Mouse (Mus musculus) layer of hippocampus, postnatal 36 days (tissue): ENCODE measurements around the gene Tarbp2. TPM values are rescaled to one million over a fixed set of nuclear protein-coding genes. Genes with fewer than 3 reads are reported as not detected.

Experiments
- DNase-seq, 2 experiments: peaks; one replicate each; pipeline ENCODE4 v3.0.0; 2022
- total RNA-seq, 2 experiments: library from RNA; stranded (reverse); gene quantifications; 2 replicates each; pipeline ENCODE4 v1.2.3; 2021

The Tarbp2 gene
- total RNA-seq, result 10 to 100 TPM; 32.2 to 36.9 TPM

DNA sequence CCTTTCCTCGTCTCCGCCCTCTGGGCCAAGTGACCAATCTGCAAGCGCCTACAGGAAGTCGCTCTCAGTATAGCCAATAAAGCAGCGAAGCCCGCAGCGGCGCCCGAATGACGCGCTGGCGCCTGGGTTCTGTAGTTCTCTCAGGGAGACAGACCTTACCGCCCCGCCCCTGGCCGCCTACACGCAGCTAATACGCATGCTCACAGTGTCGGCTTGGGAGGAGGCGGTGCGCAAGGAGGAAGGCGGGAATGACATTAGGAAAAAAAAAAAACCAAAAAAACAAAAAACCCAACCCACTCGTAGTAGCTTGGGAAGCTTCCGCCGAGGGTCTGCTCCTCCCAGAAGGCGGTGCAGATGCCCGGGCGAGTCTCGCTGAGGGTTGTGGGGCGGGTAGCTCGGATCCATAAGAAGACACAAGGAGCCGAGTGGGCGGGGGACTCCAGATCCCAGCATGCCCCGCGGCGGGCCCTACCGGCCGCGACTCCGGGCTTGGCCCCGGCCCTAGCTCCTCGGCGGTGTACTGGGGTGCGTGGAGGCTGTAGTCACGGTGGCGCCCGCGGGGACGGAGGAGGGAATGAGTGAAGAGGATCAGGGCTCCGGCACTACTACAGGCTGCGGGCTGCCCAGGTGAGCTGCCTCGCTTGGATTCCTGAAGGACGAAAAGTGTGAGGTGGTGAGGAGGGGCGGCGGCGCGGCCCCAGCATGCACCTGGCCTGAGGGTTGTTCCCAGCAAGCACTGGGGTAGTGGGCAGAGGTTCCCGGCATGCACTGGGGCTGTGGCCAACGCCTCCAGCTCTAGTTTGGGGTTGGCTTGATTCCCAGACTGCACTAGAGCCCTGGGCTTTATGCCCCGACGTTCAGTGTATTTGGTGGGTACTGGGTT lies at the start of gene Tarbp2:
Tarbp2 (plus strand) TSS at position 217 of the 883 bp plus-strand sequence.
- DNase-seq, result peak; percentile 100

DNA sequence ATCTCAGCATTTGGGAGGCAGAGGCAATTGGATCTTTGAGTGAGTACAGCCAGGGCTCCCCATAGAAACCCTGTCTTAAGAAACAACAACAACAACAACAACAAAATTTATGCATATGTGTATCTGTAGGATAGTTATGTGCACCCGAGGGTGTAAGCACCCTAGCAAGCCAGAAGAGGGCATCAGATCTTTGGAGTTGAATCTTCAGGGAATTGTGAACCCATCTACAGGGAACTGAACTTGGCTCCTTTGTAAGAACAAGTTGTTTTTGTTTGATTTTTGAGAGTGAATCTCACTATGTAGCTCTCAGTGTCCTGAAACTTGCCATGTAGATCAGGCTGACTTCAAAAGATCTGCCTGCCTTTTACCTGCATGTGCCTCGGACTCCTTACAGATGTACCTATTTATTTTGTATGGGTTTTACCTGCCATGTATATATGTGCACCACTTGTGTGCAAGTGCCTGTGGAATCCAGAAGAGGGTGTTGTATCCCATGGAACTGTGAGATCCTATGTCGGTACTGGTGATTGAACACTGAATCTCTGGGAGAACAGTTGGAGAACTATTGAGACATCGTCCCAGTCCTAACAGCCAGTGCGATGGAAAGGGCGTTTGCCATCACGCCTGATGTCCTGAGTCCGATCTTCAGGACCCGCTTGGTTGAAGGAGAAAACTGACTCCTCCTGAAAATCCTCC lies 49.2 kb upstream of the Tarbp2 start:
- DNase-seq, result no peak

DNA sequence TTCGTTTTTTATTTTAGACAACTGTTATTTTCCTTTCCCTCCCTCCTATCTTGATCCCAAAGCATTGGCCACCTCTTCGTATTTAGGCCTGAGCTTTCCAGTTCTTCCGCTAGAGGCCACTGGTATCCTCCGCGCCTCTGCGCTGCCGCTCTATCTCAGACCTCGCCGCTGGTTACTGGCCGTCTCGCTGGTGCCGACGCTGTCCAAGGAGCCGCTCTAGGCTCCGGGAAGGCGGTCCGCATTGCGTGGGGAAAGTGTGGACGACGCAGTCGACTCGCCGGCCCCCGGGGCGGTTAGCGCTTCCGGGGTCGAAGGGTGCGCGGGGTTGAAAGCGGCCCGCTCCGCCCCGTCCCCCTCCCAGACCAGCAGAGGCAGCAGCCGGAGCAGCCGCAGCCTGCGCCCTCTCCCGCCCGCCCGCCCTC lies 47.8 kb upstream of the Tarbp2 start, which contains the start of gene Pcbp2:
Pcbp2 (plus strand) TSS at position 357 of the 422 bp plus-strand sequence.
- peak; percentile 96 to 97 for DNase-seq

DNA sequence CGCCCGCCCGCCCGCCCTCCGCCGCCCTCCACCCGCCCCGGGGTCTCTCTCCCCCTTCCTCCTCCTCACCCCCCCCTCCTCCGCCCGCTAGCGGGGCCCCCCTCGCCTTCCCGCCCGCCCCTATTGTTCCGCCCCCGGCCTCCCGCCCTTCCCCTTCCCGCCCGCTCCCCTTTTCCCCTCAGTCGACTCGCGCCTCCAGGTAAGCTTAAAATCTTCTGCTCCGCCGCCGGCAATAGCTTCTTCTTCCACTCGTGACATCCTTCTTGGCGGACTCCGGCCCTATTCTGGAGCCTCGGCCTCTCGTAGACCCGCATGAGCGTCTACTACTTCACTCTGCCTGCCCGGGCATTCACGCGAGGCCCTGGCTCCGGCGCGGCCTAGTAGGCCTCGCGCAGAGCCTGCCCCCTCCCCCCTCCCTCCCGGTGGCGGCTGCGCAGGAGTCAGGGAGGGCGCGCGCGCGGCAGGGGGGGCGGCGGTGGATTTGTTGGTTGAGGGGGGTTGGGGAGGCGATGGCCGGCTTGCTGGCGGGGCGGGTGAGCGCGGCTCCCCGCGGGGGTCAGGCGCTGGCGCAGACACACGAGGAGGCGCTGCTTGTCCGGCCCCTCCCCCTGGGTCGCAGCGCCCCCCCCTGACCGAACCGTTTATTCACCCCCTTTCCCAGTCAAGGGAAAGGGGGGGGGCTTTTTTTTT lies 47.2 kb upstream of the Tarbp2 start:
- peak; percentile 77 for DNase-seq

DNA sequence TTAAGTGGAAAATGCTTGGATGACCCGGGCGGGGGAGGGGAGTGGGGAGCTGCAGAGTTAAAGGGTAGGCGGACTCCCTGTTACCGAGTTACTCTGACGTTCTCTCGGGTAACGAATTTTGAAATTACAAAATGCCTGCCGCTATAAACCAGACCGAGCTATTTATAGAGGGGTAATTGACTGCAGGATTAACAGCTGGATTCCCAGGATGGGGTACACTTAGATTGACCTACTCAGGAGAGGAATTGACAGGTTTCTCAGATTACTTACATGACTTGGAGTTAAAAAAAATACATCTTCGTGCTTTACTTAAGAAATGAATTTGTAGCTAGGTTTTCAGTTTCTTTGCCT lies 46.7 kb upstream of the Tarbp2 start:
- DNase-seq, result no peak

DNA sequence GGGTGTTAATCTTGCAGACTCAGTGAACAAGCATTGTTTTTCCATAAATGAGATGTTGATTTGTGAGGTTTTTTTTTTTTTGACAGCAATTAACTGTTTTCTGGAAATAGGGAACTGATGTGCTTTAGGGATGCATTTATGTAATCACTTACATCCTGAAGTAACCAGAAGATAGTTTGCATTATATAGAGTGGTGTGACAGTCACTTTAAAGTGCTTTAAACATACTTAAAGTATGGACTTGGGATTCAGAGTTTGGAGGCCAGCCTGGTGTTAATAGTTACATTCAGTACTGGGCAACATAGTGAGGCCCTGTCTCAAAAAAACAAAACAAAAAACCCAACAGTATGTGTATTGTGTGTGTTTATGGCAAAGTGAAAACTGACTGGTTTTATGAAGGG lies 46.3 kb upstream of the Tarbp2 start:
- no peak for DNase-seq

DNA sequence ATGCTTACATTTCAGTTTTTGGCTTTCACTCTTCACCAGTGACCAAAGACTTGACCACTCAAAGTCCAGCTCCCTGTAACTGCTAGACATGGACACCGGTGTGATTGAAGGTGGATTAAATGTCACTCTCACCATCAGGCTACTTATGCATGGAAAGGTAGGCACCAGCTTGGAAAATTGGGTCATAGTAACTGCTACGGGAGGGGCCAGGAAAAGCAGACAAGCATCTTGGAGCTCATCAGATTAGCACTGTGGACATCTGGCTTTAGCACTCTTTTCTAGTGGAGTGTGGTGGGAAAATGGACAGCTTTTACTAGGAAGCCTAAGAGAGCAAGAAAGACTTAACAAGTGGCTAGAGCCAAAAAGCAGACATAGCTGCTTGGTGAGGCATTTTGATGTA lies 44.7 kb upstream of the Tarbp2 start:
- DNase-seq, result no peak

DNA sequence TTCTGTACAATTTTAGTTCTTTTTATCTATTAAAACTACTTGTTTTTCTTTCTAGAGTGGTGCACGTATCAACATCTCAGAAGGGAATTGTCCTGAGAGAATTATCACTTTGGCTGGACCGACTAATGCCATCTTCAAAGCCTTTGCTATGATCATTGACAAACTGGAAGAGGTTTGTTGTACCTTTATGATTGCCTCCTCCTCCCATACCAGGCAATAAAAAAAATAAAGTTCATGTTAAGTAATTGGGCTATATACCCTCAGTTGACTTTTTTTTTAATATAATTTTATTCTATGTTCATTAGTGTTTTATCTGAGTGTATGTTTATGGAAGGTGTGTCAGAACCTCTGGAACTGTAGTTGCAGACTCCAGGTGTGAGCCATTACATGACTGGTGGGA lies 43.5 kb upstream of the Tarbp2 start:
- no peak for DNase-seq

DNA sequence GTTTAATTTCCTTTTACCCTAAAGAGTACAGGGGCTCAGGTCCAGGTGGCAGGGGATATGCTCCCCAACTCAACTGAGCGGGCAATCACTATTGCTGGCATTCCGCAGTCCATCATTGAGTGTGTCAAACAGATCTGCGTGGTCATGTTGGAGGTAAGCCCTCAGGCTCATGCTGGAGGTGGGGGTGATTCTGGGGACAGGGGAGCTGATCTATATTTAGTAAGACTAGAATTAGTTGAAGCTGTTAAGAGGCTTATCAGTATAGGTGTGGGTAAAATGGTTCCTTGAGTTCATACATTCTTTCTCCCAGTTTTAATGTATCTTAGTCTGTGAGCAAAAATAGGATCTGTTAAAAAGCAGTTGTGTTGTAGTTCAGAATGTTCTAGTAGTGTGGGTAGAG lies 34.9 kb upstream of the Tarbp2 start:
- no peak for DNase-seq

DNA sequence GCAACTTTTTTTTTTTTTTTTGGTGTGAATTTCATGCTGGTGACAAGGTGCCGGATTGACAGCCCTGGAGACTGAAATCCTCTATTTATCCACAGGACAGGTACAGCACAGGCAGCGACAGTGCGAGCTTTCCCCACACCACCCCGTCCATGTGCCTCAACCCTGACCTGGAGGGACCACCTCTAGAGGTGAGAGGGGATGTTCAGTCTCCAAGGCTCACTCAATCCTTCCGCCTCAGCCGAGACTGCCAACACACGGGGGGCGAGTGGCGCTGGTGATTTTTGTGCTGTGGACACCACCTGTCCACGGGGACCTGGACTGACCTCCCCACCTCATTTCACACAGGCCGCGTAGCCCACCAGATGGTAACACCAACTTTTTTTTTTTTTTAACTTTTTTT lies 32.1 kb upstream of the Tarbp2 start:
- no peak for DNase-seq

DNA sequence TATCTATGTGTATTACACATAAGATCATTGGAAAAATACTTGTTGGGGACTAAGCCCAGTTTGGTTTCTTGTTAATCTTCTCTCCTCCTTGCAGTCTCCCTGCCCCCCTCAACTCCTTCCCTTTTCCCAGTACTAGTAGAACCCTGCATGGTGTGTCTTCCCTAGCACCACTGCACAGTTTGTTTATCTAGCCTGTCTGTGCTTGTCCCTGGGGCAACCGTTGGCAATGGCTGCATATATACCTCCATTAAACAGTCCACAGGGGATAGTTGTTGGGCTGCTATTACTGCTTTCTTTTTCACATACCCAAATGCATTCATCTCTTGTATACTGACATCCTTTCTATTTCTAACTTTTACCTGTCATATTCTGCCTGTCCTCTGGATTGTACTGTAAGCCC lies 30.3 kb upstream of the Tarbp2 start:
- no peak for DNase-seq

DNA sequence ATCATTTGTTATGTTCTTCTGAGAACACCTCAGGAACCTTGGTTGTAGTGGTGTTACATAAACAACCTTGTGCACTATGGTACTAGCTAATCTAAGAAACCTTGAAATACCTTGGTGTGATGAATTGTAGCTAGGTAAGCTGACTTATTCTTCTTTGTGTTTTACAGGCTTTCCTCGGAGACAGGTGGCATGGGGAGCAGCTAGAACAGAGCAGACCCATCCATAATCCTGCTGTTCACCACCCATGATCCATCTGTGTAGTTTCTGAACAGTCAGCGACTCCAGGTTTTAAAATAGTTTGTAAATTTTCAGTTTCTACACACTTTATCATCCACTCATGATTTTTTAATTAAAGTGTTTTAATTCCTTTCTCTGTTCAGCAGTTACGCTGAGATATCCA lies 19.7 kb upstream of the Tarbp2 start:
- DNase-seq, result no peak

DNA sequence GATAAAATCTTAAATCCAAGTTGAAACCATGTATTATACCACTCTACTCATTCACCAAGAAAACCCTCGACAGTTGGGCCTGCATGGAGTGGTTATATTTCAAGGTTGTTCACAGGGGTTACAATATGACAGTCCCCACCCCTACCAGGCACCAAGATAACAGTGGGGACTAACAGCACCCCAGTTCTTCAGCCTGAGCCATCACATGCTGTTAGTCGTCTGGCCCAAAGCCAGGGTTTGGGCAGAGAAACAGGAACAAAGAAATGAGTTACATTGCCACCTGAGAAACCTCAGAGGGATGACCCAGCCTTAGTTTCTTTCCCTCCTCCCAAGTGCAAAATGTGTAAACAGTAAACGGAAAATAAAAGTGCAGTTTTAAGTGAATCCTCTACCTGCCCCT lies 18.6 kb upstream of the Tarbp2 start:
- DNase-seq, result no peak

DNA sequence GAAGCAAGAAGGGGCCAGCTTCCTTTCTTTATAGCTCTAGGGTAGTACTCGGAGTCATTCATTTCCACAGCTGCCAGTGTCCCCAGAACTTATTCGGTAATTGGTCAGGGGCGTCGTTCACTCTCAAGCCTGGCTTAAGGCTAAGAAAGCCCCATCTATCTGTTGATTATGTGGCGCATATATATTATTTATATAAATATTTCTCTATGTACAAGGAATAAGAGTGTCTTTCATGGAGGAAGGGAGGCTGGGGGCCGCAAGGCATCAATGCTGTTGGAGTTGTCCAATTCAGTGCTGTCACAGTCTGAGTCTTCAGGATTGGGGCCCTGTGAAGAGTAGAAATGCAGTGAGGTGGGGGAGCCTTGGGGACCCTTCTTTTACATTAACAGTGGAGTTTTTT lies 18.1 kb upstream of the Tarbp2 start:
- no peak for DNase-seq

DNA sequence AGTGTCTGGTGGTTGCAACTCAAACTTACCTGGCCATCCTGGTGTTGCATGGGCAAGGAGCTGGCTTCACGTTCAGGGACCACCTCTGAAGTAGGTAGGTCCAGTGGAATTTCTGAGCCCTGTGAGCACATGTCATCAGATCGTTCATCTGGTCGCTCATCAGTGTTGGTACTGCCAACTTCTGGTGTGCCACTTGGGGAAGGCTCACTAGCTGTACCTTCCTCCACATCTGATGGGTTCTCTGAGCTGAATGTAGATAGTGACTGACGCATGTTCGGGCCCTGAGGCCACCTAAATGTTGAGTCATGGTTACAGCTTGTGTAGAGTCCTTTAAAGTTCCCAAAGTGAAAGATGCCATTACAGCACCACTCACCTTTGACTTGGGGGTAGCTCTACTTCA lies 17.5 kb upstream of the Tarbp2 start:
- DNase-seq, result no peak

DNA sequence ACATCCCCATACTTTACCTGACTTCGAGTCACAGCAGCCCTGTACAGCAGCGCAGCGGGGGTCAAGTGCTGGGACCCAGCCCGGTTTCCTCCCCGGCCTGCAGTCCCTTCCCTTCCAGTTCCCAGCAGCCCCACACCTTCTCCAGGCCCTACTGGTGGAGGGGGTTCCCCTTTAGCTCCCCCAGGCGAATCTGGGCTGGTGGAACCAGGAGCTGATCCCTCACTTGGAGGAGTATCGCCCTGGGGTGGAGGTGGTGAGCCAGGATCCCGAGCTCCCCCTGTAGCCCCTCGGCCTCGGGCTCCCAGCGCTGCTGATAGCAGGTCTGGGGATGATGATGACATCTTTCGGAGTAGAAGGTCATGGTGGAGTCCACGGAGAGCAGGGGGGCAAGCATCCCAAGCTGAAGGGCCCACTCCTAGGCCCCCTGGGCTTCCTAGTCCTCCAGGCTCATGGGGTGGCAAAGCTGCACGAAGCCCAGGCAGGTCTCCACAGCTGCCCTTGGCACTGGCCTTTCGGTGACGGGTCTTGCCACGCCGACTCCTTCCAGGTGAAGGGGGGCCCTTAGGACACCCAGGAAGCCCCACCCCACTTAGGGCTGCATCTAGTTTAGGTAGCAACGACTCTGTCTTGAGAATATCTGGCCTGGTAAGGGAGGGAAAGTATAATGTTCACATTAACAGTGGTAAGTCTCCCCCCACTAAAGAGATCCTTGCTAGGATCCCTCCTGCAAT lies 16.7 kb upstream of the Tarbp2 start:
- no peak for DNase-seq

DNA sequence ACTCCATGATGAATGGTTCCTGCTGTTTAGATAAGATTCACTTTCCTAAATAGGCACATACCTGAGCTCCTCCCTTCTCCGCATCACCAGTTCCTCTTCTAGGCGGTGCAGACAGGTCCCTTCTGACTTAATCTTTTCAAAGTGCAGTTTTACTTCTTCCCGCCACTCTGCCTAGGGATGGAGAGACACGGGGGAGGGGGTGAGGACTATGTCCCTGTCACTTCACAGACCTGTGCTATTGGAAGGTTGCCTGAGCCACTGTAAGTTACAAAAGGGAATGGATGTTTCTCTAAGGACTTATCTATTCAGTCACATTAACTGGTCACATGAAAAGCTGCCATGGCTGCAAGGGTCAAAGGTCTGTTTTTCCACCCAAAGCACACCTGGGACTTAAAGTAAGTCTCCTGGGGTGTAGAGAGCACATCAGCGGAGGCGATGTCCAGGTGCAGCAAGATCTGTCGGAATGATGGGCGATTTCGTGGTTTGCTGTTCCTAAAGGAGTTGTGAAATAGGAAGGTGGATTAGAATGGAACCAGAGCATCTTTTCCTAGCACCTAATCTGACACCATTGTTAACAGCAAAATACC lies 15.6 kb upstream of the Tarbp2 start:
- DNase-seq, result no peak

DNA sequence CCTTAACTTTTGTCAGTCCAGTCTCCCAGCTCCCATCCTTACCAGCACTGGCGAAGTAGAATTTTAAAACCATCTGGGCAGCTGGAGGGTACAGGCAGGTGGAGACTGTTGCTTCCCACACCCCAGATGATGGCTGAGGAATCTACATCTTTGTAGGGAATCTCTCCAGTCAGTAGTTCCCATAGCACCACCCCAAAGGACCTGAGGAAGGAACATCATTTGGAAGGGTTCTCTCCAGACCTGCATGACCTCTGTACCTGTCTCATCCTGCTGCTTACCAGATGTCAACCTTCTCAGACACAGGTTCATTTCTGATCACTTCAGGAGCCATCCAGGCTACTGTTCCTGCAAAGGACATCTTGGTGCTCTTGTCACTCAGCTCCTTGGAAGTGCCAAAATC lies 14.5 kb upstream of the Tarbp2 start, which contains the start of gene Gm10337:
Gm10337 (plus strand) TSS at position 276 of the 400 bp plus-strand sequence.
- DNase-seq, result no peak

DNA sequence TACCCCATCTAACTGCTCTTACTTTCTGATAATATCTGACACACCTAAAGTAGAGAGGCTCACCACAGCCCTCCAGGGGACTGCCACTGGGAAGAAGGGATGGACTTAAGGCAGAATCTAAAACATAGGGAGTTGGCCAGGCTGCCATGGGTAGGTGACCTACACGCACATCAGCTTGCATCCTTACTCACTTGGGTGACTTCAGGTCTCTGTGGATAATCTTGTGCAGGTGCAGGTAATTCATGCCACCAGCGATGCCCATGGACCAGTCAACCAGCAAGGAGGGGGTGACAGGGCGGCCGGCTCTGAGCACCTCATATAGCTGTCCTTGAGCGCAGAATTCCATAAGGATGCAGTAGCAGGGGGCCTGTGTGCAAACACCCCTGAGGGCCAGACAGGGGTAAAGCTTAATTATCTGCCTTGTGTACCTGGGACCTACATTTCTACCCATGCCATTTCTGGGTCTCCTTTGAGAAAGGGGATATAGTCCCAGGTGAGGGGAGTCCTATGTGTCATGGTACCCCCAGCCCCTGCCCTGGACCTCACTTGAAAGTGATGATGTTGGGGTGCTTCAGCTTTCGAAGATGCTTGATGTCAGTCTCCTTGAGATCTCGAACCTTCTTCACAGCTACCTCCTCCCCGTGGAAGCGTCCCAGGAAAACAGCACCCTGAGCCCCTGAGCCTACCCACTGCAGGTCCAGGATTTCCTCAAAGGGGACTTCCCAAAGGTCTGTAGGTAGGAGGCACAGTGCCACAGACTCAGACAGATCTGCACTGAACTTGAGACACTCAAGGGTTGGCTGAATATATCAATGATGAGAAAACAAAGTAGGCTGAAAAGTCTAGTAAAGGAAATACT lies 13.8 kb upstream of the Tarbp2 start:
- no peak for DNase-seq

DNA sequence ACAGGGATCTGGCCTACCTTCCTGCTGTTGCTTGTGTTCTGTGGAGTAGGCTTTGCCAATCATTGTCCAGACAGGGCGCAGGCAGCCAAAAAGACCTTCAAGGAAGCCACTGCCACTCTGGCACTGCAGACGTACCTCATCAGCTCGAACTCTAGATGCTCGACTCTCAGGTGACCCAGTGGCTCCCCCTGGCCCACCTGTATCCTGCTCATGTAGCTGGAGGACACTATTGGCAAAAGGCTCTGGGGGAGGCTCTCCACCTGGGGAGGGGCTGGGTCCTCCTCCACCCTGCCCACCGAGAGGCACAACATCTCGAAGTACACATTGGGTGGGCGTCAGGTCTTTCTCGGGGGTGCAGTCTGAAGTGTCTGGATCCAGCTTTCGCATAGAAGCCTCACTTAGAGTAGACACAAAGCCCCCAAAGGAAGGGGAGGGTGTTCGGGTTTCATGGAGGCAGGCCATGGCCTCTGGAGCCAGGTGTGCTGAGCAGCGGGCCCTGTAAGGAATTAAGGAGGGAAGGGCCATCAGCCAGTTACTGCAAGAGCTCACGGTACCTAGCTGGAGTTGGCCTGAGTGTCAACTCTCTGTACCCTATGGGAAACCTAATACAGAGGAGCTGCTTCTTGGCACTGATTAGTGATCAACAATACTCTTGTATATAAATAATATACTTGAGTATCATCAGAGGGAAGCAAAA lies 12.8 kb upstream of the Tarbp2 start:
- no peak for DNase-seq
